Mouse (Mus musculus) left cerebral cortex, adult 18-20 months (tissue): ENCODE data around the gene Hist1h2ap. TPM values are rescaled to one million over a fixed set of nuclear protein-coding genes. Genes with fewer than 3 reads are reported as not detected.
"Not testable (repeated sequence)": the region's sequence is repeated elsewhere in the genome, so short reads cannot be mapped to it uniquely, and the experiment has no call there.

ENCODE experiments used
- DNase-seq, 2 experiments: peaks; one replicate each; pipeline ENCODE4 v3.0.0; 2021 to 2022; ENCODE audit warnings: low spot score in 2 of 2, mixed read lengths in 1 of 2
- long read RNA-seq, 2 experiments: library from polyadenylated mRNA; stranded (forward); transcript quantifications; one replicate each; pipeline ENCODE4 v2.0.0; 2021
- total RNA-seq, 2 experiments: library from RNA; stranded (reverse); gene quantifications; 2 replicates each; pipeline ENCODE4 v1.2.3; 2021

Hist1h2ap gene
- total RNA-seq = 10 to 100 TPM; 27.2 to 27.7 TPM
- long read RNA-seq, experiment 1 = 0 reads
- long read RNA-seq, experiment 2, partial matches to known transcripts = 0 of 1 reads
- long read RNA-seq, experiment 2, other reads (novel, unspliced or antisense) = 0 of 1 reads

DNA sequence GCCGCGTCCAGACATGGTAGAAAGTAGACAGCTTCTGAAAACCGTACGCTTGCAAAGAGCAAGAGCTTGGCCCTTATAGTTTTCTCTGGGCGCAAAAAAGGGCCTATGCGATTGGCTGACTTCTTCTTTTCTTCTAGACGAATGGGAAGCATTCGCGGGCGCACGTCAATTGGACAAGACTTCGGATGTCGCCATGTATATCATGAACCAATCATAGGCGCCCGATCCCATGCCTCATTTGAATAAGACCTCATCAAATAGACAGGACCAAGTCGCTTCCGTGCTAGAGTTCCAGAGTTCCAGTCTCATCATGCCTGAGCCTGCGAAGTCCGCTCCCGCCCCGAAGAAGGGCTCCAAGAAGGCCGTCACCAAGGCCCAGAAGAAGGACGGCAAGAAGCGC, at the start of gene Hist1h2ap, which contains the start of gene Hist1h2br:
TSS of gene Hist1h2ap (minus strand) at position 47 of the 400 bp plus-strand sequence.
TSS of gene Hist1h2br (plus strand) at position 283 of the 400 bp plus-strand sequence.
- not testable (repeated sequence) for DNase-seq

DNA sequence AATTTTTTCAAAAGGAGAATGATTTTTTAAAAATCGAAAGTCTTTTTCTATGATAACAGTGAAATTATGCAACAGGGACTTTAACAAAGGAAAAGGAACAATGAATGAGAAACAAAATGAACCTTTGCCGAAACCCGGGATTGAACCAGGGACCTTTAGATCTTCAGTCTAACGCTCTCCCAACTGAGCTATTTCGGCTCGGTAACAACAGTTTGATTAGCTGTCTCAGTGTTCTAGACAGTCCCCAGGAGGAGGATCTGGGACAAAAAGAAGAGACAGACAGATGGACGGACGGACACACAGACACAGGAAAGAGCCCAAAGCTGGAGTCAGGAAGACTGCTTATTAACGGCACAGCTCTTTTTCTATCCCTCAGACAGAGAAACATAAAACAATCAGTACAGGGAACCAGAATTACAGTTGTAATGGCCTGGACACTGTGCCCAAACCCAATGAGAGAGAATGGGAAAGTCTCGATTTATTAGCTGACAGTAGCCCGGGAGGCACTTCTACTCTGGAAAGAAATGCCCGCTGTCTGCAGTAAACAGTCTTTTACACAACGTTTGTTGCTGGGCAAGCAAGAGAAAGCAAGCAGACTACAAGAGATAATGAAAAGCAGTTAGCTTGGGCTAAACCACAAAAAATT, 49.6 kb upstream of the Hist1h2ap start:
- DNase-seq = peak; percentile 62 to 69

DNA sequence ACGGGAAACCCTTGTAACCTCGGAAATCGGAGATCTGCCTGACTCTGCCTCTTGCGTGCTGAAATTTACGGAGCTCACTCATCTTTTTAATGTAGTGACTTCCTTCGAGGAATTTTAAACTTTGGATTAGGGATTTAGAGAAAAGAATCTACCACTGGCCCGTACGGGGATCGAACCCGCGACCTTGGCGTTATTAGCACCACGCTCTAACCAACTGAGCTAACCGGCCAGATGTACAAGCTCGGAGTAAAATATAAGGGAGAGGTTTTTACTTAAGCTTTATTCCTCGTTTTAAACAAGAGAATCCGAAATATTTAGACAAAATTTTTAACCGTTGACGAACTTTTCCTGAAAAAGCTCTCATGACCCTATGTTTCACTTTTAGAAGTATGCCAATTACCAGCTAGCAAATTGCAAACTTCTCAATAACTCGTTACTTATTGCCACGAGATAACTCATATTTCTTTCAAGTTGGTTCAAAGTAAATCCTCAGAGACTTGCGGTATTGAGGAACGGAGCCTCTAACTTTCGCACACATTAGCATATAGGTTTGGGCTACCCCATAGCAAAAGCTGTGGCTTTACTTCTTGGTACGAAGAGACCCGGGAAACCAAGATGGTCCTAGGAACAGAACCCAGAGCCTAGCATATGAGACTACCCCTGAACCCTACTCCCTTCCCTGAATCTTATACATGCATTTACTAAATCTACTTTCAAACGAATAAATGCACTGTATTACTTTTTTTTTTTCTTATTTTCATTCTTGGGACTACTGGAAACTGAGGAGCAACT, 48.8 kb upstream of the Hist1h2ap start:
- peak; percentile 66 to 72 for DNase-seq

DNA sequence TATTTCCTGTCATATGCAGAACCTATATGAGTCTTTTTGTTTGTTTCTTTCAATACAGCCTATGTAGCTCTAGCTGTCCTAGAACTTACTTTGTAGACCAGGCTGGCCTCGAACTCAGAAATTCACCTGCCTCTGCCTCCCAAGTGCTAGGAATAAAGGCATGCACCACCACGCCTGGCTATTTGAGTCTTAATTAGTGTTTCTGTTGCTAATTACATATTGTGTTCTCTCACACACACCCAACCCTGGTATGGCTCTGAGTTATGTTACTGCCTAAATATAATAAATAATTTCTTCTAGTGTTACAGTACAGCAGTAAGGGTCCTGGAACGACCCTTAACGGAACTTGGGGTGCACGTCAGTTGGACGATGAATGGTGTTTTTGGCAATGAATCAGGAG, 47.4 kb upstream of the Hist1h2ap start:
- no peak for DNase-seq

DNA sequence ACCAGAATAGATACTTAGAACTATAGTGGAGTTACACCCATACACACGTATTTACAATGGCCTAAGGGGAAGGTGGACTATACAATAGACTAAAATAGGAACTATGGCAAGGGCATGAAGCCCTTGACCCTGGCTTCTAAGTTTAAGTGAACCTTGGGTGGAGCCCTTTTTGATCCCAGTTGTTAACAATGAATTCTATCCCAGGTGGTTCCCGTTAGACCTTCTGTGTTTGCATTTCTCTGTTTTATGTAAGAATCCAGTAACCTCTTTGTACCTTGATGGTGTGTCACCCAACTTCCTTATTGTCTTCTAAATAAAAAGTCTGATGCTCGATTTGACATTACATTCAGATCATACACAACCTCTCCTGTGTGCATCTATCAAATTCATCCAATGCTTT, 32.2 kb upstream of the Hist1h2ap start:
- DNase-seq = not testable (repeated sequence)

DNA sequence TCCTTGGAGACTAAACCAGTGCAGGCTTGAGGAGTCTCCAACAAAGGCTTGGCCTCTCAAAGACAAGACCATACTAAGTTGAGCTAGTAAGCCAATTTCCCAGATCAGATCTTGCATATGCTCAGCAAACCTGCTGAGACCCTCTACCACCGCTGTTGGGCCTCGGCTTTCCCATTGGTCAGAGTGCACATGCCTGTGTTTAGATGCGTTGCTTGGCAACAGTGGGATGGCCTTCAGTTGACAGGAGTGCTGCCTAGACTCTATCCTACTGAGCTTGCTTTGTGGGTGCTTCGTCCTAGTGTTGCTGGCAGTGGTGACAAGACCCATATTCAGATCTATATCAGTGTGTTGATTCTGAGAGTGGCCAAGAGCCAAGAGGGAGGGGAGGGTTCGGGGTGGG, 28.3 kb upstream of the Hist1h2ap start:
- DNase-seq = no peak

DNA sequence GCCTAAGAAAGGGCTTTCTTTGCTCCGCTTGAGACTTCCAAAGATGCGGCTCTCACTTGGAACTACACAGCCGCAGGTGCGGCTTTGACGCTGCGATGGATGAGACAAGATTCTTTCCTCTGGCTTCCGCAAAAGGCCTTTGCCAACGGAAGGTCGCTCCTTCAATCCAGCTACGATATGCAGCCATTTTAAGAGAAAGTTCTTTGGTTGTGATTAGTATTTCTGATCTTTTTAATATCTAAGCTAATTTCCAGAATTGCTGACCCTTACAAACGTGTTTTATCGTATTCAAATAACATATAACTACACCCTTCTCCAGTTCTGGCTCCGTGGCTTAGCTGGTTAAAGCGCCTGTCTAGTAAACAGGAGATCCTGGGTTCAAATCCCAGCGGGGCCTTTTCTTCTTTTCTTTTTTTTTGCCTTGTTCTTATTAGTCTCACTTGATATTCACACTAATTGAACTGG, 22.4 kb upstream of the Hist1h2ap start:
- DNase-seq = peak; percentile 59 to 75

DNA sequence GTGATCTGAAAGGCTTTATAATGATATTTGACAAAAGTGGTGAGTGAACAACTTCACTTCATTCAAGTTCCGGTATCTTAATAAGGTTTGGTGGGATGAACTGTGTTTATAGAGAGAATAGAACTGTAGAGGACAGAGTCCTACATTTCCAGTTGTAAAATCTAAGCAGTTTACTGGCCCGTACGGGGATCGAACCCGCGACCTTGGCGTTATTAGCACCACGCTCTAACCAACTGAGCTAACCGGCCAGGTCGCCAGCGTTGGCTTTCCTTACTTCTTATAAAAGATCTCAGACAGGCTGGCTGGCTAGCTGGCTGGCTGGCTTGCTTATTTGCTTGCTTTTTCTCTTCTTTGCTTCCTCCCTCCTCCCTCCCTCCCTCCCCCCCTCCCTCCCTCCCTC, 21.8 kb upstream of the Hist1h2ap start:
- peak; percentile 87 to 91 for DNase-seq

DNA sequence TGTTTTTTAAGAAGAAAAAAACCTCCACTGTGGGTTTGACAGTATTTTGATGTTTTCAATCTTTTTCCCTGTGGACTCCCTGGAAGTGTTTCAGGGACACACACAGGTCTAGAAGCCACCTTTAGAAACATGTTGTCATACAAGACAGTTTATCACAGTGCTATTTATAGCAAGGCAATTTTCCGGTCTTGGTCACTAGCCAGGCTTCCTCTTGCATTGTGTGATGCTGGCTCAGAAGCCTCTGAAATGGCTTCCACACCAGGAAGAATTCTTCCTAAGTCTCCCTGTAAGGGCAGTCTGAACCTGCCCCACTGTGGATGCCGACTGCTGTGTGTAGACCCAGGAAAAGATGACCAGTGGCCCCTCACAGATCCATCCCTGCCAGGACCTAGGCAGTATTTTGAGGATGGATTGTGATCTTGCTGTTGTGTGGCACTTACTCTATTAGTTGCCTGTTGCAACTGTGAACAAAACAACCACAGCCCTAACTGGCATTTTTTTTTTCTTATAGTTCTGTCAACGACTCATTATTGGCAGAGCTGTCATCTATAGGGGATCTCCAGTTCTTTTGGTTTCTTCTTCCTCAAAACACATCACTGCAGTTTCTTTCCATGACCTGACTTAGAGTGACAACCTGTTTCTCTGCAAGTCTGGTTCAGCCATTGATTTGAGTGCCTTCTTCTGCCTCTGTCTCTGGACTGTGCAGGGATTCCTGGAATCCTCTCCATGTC, 19.1 kb upstream of the Hist1h2ap start:
- DNase-seq = no peak

DNA sequence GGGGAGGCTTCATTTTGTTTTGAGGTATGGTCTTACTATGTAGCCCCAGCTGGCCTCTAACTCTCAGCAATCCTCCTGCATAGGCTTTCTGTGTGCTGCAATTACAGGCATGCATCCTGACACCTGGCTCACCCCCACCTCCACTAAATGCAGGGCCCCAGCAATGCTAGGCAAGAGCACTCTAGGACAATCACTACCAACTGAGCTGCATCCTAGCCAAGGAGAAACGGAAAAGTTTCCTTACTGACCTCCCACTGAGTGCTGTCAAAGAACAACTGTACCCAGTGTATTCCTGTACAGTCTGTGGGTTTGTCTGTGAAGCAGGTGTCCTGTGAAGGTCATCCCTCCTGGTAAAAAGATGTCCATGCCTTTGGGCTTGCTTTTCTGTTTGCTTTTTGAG, 17.4 kb upstream of the Hist1h2ap start:
- not testable (repeated sequence) for DNase-seq

DNA sequence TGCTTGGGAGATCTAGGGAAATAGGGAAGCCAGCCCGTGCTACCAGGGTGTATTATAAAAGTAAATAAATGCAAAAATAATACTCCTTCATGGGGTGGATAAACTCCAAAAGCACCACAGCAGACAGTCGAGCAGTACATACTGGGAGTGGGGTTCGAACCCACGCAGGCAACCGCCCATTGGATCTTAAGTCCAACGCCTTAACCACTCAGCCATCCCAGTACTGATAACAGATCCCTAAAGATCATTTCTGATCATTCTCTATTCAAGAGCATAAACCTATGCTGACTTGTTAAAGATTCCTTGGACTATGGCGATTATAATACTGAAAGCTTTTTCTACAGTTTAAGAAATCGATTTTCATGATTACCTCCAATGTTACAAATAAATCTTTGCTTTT, 14.6 kb upstream of the Hist1h2ap start:
- DNase-seq = no peak

DNA sequence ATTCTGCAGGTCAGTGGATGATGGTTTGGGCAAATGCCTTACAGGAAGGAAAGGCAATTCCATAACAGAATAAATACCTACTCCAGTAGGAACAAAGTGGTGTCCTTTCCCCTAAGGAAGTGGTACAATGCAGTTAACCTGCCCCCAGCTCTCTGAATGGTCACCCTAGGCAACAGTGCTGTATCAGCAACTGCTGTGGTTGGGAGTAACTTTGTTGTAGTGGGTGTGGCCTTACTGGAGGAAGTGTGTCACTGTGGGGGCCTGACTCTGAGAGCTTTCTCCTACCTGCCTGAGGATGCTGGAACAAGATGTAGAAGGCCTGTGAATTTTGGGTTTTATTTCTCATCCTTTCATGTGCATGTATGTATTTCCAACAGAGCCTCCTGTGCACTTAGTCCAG, 13.0 kb upstream of the Hist1h2ap start:
- DNase-seq = not testable (repeated sequence)

DNA sequence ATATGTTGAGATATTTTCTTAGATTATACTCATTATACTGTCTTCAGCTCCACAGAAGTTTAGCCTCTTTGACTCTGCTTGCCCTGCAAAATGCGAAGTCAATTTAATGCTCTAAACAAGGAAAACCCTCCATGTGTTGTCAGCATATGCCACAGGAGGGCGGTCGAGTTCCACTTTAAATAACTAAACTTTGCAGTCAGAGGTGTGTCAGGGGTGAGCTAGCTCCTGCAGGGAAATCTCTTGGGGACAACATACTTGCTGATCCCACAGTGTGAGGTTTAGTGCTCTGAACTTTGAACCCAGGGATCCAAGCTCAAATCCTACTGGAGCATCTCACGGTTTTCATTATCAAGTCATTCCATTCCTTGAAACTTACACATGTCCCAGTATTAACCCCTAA, 7.2 kb upstream of the Hist1h2ap start:
- not testable (repeated sequence) for DNase-seq

DNA sequence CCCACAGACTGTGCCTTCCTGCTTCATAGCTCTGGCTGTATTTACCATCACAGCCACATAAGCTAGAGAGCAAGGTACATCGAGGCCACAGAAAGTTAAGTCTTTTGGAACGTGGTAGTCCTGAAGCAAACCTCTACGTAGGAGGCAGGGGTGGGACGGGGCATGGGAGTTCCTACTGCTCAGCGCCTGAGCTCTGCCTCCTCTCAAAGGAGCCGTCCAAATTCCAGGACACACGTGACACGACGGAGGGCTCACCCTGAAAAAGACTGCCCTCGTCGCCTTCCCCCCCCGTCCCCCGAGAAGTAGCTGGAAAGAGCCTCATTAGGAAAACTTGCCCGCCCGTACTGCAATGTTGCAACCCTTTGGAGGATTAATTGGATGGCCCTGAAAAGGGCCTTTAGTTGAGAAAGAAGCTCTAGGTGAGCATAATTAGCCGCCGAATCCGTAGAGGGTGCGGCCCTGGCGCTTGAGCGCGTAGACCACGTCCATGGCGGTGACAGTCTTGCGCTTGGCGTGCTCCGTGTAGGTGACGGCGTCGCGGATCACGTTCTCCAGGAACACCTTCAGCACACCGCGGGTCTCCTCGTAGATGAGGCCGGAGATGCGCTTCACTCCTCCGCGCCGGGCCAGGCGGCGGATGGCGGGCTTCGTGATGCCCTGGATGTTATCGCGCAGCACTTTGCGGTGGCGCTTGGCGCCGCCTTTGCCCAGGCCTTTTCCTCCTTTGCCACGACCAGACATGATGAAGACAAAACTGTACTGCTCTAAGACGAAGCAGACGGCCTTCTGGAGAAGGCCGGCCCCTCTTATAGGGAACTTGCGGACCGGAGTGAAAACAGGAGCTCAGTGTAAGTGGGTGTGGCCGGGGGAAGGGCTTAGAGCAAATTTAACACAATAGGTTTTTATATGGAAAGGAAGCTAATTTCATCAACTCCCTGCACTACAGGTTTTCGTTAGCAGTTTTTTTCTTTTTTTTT, 1.6 kb downstream of the Hist1h2ap start, which contains the start of gene Hist1h4n:
TSS of gene Hist1h4n (minus strand) at position 779 of the 977 bp plus-strand sequence.
- DNase-seq = peak in 1 of 2 experiments; percentile 32

DNA sequence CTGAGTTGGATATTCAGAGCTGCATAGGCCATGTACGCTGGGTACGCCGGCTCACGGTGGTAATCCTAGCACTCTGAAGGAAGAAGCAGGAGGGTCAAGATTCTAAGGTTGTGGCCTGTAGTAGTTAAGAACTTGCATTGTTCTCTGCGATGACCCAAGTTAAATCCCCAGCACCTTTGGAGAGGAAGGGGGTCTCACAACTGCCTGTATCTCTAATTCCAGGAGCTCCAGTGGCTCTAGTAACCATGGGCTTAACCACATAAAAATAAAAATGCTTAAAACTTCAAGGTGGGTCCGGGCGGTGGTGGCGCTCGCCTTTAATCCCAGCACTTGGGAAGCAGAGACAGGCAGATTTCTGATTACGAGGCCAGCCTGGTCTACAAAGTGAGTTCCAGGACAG, 3.0 kb downstream of the Hist1h2ap start:
- no peak for DNase-seq

DNA sequence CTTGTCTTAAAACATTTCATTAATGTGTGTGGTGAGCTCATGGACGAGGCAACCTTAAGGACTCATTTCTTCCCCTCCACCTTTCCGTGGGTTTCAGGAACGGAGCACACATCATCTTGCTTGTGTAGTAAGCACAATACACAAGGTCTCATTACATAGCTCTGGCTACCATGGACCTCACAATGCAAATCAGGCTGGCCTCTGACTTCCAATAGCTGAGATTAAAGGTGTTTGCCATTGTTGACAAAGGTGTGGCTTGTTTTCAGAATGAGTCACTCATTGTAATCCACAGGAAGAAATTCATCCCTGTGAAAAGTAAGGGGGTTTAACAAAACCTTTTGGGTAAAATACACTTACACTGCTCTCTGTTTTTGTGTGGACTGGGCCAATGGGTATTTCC, 4.8 kb downstream of the Hist1h2ap start:
- DNase-seq = no peak

DNA sequence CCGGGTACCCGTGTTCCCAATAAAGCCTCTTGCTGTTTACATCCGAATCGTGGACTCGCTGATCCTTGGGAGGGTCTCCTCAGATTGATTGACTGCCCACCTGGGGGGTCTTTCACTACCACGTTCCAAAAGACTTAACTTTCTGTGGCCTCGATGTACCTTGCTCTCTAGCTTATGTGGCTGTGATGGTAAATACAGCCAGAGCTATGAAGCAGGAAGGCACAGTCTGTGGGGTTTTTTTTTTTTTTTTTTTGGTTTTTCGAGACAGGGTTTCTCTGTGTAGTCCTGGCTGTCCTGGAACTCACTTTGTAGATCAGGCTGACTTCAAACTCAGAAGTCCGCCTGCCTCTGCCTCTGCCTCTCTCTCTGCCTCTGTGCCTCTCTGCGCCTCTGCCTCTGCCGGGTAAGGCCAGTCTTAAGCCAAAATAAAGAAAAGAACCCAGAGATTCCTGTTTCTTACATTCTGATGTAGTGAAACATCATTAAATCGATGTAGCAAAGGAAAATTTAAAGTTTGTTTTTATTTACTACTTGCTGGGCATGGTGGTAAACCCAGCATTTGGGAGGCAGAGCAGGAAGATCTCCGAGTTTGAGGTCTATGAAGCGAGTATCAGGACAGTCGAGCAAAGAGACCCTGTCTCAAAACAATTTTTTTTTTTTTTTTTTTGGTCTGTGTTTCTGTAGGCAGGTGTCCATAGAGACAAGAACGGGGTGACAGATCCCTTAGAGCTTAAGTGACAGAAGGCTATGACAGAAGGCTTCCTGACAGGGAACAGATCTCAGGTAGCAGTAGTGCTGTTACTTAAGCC, 13.0 kb downstream of the Hist1h2ap start:
- DNase-seq = not testable (repeated sequence)

DNA sequence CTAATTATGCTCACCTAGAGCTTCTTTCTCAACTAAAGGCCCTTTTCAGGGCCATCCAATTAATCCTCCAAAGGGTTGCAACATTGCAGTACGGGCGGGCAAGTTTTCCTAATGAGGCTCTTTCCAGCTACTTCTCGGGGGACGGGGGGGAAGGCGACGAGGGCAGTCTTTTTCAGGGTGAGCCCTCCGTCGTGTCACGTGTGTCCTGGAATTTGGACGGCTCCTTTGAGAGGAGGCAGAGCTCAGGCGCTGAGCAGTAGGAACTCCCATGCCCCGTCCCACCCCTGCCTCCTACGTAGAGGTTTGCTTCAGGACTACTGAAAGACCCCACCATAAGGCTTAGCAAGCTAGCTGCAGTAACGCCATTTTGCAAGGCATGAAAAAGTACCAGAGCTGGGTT, 21.2 kb downstream of the Hist1h2ap start:
- not testable (repeated sequence) for DNase-seq

DNA sequence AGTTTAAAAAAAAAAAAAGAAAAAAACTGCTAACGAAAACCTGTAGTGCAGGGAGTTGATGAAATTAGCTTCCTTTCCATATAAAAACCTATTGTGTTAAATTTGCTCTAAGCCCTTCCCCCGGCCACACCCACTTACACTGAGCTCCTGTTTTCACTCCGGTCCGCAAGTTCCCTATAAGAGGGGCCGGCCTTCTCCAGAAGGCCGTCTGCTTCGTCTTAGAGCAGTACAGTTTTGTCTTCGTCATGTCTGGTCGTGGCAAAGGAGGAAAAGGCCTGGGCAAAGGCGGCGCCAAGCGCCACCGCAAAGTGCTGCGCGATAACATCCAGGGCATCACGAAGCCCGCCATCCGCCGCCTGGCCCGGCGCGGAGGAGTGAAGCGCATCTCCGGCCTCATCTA, 21.8 kb downstream of the Hist1h2ap start, which contains the start of gene Hist1h4m:
TSS of gene Hist1h4m (plus strand) at position 208 of the 400 bp plus-strand sequence.
- peak; percentile 31 to 41 for DNase-seq
